Mouse (Mus musculus): ENCODE measurements around the gene Slco1a1.

DNA sequence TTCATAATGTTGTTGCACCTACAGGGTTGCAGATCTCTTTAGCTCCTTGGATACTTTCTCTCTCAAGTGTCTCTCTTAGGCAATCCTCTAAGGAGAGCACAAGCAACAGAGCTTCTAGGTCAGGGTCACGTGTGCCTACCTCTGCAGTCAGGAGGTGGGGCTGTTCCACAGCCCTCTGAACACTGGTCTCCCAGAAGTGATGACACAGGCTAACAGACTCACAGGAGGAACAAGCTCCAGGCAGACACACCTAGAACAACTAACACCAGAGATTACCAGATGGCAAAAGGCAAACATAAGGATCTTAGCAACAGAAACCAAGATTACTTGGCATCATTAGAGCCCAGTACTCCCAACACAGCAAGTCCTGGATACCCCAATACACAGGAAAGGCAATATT lies 64.2 kb downstream of the Slco1a1 start:
- TF ChIP-seq CTCF (IDR thresholded peaks at IDR 0.05; ENCODE audit: low read depth, low read length) = no peak
- TF ChIP-seq POLR2A (IDR thresholded peaks at IDR 0.05; ENCODE audit: insufficient read depth, low read length) = no peak
